Mouse (Mus musculus): ENCODE measurements around the gene Plcg2. TPM values are rescaled to one million over a fixed set of nuclear protein-coding genes. Genes with fewer than 3 reads are reported as not detected.

Gene Plcg2
- total and polyA plus RNA-seq, 2 experiments from 2014 or later: 1.5 to 2.4 TPM

- Histone ChIP-seq H3K9ac (replicated peaks; ENCODE audit: low read length, poor library complexity, severe bottlenecking) (no peak overlapping the region), H3K4me1 (ENCODE audit: insufficient read depth, low read length) (no peaks in the 10 kb centered on the region), H3K27me3 (ENCODE audit: insufficient read depth, low read length) (no peaks in the 10 kb centered on the region), H3K9me3 (ENCODE audit: low read length) (no peaks in the 10 kb centered on the region), H3K4me3 (ENCODE audit: low read depth, low read length) (no peak overlapping the region), H3K27ac (ENCODE audit: low read depth, low read length) (no peak overlapping the region), H3K4me2 (ENCODE audit: low read depth, low read length, poor library complexity, severe bottlenecking) (no peak overlapping the region), H3K36me3 (ENCODE audit: insufficient read depth, low read length) (no peaks in the 10 kb centered on the region)
- DNase-seq (ENCODE audit: low spot score) (no peak), ATAC-seq (ENCODE audit: low FRiP score) (no peak)
- no peak for TF ChIP-seq CTCF (IDR thresholded peaks at IDR 0.05)
- 86% methylated on average over 10 of the region's 10 CpGs for WGBS
Measured at GRCm38 (mm10) chr8:117683925-117684472, 185.9 kb downstream of the Plcg2 start.

DNA sequence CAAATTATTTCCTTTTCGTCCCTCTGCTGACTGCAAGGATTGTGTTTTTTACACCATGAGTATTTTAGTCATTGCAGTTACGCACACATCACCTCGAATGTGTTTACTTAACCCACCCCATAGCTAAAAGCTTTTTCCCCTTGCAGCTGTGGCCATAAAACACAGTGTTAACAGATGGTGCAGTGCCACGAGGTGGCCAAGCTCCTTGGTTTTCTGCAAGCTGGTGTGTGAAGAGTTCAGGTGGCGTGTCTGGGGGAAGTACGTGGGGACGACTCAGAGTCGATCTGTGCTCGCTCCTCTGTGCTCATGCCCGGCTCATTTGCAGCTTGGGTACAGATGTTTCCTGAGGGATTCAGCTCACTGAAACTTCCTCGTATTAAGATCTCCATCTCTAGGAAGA lies 186.4 kb downstream of the Plcg2 start:
- no peaks in the 10 kb centered on the region for H3K36me3 ChIP-seq (ENCODE audit: insufficient read depth, low read length)
- no peaks in the 10 kb centered on the region for H3K4me1 ChIP-seq (ENCODE audit: insufficient read depth, low read length)
- no peak for DNase-seq (ENCODE audit: low spot score)
- H3K27me3 ChIP-seq (ENCODE audit: insufficient read depth, low read length): no peaks in the 10 kb centered on the region
- ATAC-seq (ENCODE audit: low FRiP score): no peak
- H3K9ac ChIP-seq (replicated peaks; ENCODE audit: low read length, poor library complexity, severe bottlenecking): no peak overlapping the region
- TF ChIP-seq CTCF (IDR thresholded peaks at IDR 0.05): no peak
- no peaks in the 10 kb centered on the region for H3K9me3 ChIP-seq (ENCODE audit: low read length)
- no peak overlapping the region for H3K4me3 ChIP-seq (ENCODE audit: low read depth, low read length)
- no peak overlapping the region for H3K4me2 ChIP-seq (ENCODE audit: low read depth, low read length, poor library complexity, severe bottlenecking)
- no peak overlapping the region for H3K27ac ChIP-seq (ENCODE audit: low read depth, low read length)
- WGBS: 79% methylated on average over 11 of the region's 11 CpGs

Small RNA genes within 50 kb of the gene (microRNA-seq; reads per million reads assigned to microRNA genes)
- gene Gm27361 (ENCODE audit: borderline number of aligned reads) (not detected), gene Mir7077 (ENCODE audit: borderline number of aligned reads) (1.0 reads per million), gene Mir7078 (ENCODE audit: borderline number of aligned reads) (not detected)

Other genes with a start within 250 kb of the Plcg2 start
- 266 and 287 TPM in 2 replicates for gene Cmip, start 241.2 kb upstream of the Plcg2 start, total RNA-seq (2014; rRNA removed)
- 197 and 212 TPM in 2 replicates for gene Cmip, start 241.2 kb upstream of the Plcg2 start, polyA plus RNA-seq (2015; fragmentation: Nextera tagmentation; extraction: Ambion mirVana)
- 3.0 and 5.9 TPM in 2 replicates for gene Sdr42e1, start 175.4 kb downstream of the Plcg2 start, total RNA-seq (2014; rRNA removed)
- 3.3 and 3.7 TPM in 2 replicates for gene Sdr42e1, start 175.4 kb downstream of the Plcg2 start, polyA plus RNA-seq (2015; fragmentation: Nextera tagmentation; extraction: Ambion mirVana)
- gene Hsd17b2, start 203.6 kb downstream of the Plcg2 start, total RNA-seq (2014; rRNA removed): not detected in 2 replicates
- gene Hsd17b2, start 203.6 kb downstream of the Plcg2 start, polyA plus RNA-seq (2015; fragmentation: Nextera tagmentation; extraction: Ambion mirVana): 0.36 and 0.38 TPM in 2 replicates